Mouse (Mus musculus): ENCODE data around the gene 2310003L06Rik.

Gene 2310003L06Rik

DNA sequence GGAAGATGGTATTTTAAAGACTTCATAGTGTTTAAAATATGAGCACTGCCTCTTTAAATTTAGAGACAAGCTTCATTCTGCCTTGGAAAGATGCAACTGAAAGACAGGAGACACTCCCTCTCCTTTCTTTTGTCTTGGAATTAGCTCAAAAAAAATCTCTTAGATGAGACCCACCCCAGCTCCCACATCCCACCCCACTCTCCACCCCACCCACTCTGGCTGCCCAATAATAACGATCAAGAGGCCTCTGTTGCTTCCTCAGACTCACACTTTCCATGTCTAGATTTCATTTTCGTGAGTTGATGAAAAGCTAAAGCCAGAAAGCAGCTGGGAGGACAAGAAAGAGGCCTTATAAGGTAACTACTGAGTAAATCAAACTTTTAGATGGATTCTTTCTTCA is at the start of gene 2310003L06Rik, which contains the start of gene Gm28434:
2310003L06Rik (plus strand) TSS at position 259 of the 400 bp plus-strand sequence.
Gm28434 (plus strand) TSS at position 317 of the 400 bp plus-strand sequence.
- DNase-seq, result no peak

DNA sequence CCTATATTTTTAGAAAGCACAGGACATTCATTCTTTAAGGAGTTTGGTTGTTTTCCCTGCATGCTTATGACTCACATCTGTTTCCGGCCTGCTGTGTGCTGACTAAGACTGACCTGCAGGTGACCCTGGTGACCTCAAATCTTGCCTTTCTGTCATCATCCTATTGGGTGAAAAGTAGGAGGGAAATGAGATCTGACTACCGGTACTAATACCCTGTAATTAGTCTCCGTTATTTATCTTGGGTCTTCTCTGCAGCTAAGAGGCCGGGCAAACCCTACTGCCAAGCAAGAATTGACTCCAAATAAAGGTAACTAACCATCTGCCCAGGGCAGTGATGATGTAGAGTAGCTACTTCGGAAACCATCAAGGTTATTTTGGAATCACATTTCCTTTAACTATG is 43.9 kb upstream of the 2310003L06Rik start, which contains the start of gene Csn3:
Csn3 (plus strand) TSS at position 208 of the 400 bp plus-strand sequence.
- no peak for DNase-seq

DNA sequence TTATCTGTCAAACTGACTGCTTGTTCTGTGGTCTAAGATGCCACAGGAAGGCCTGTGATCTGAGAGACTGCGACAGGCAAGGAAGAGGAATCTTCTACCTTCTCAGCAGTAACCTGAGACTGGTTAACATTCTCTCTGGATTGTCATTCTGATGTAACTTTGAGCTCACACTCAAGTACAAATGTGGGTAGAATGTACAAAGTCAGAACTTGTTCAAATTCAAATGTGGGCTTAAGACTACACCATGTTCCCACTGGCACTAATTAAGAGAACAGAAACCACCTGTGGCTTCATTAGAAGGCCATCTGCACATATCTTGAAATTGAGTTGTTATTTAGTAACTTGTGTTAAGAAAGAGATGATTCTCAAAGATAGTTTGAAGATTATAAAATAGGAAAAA is 37.7 kb upstream of the 2310003L06Rik start:
- DNase-seq, result no peak

DNA sequence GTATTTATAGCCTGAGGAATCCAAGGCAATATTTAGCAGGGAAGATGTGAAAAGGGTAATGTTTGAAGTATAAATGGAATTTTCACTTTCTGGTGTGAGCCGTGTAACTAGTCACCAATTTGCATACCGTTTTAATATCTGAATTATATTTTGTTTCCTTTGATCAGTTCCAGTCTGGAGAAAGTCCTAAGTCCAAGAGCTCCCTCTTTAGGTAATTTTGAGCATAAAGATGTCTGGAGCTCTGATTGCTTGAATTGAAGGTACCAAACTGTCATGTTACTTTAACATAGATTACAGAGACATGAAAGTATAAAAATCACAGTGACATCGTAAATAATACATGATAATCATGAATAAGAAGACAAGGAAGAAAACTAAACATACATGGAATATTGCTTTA is 28.5 kb upstream of the 2310003L06Rik start:
- no peak for DNase-seq

DNA sequence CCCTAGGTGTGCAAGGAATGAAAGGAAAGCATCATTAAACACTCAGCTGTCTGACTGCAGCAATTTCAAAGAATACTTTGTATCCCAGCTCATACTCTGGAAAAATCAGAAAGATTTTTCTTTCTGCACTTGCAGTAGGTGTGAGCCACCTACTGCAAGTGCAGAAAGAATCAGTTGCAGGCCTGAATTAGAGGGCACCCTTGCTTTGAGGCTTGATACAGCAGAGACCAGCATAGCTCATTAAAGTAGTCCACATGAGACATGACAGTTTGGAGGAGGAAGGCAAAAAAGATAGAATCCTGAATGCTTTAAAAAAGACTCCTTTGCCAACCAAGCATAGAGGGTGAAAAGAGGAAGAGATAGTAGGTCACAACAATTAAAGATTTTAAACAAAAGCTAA is 26.7 kb upstream of the 2310003L06Rik start:
- DNase-seq, result no peak

DNA sequence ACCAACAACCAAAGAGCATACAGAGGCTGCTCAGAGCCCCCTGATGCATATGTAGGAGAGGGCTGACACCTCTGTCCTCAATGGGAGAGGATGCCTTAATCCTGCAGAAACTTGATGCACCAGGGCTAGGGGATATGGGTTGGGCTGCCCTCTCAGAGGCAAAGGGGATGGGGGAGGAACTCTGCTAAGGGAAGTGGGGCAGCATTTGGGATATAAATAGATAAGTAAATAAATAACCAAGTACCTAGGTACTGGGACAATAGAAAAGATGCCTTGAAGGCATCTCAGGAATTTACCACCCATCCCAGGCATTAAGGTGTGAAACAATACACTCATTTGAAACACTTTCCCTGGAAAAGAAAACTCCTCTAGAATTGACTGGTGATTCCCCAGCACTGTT is 17.4 kb upstream of the 2310003L06Rik start:
- no peak for DNase-seq

DNA sequence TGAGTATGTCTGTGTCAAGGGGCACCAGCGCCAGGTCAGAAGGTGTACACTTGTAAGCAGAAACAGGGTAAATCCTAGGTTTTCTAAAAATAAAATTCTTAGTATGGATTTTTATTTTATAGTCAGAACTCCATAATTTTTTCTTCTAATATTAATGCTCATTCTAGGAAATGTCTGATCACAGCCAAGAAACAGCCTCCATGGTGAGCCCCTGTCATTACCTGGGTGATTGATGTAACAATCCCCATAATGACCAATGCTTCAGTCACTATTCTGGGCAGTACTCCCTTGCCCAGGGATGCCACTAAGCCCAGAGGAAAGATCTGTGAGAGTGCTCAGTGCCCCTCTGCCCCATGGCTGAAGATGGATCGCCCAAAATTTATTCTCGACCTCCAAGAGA is 9.9 kb downstream of the 2310003L06Rik start, which contains the start of gene Cabs1:
Cabs1 (plus strand) TSS at position 301 of the 400 bp plus-strand sequence.
- DNase-seq, result no peak

DNA sequence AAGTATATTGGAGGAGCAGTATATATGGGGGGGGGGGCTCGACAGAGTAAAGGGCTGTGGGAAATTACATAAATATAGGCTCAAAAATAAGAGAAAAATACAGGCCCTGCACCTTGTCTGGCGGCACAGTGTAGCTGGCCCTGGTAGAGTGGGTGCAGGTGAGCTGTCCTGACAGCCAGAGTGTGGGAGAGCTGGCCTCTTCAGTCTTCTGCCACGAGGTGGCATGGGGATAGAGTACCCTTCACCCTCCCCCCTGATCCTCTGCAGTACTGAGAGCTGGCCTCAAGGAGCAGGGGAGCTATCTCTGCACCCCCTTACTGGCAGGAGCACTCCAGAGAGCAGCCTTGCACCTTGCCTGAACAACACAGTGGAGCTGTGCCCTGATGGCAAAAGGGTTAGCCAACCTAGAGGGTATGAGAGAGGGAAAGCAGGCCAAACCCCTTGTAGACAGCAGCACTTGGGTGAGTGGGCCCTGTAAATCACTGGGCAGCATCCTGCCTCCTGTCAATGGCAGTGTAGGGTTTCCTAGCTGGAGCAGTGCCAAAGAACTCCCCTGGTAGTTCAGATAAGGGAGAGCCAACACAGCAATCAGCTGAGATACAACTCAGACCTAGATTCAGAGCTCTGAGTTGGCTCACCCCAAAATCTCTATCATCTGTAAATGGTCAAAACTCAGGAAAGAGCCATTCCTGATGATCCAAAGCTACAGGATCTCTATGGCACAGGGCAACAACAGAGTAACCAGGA is 13.4 kb downstream of the 2310003L06Rik start:
- no peak for DNase-seq

DNA sequence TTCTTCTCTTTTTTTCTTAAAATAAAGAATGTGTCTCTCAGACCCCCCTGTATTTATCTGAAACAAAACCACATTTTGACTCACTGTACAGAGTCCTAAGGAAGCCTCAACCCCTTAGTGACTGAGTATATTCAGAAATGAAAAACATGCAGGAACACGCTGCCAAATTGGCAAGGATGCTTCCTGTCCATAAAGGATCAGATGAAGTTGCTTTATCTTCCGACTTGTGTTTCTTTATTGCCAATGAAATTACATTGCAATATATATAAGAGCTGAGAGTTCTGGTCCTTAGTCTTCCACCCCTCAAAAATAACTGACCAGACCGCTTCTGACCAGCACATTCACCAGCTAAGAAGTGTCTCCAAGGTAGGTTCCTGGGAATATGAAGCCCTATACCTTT is 33.0 kb downstream of the 2310003L06Rik start, which contains the start of gene Smr3a:
Smr3a (plus strand) TSS at position 301 of the 400 bp plus-strand sequence.
- DNase-seq, result no peak

DNA sequence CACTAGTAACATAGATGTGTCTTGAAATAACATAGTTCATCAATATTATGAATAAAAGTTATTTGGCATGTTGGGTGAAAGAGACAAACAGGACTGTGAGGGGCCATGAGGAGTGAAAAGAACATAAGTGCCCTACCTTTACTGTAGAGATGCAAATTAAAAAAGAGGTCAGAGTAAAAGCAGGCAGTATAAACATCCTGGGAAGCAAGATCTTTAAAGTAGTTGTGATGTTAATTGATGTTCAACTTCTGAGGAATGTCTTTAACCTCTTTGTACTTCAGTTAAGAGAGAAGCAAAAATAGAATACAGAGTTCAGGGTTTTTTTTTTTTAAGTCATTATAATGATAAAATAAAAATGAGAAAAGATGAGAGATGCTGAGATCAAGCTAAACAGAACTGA is 36.0 kb downstream of the 2310003L06Rik start:
- no peak for DNase-seq
